Mouse (Mus musculus) forebrain, postnatal 0 days (tissue): ENCODE data around the gene Lpp. TPM values are rescaled to one million over a fixed set of nuclear protein-coding genes. Genes with fewer than 3 reads are reported as not detected.

Experiments used
- ATAC-seq: fragments of 200-750 bp; cut with Nextera tagmentation; 2 replicates; pipeline ENCODE4 v1.8.0; 2017; ENCODE audit warnings: mild to moderate bottlenecking, moderate library complexity
- DNase-seq: peaks from one replicate; pipeline ENCODE4 v3.0.0-alpha.2; 2015
- H3K27ac ChIP-seq: fragments of 300-500 bp; sonication (generic); 2 replicates; pipeline ENCODE4 v1.5.1; 2014; ENCODE audit warnings: low read depth, mild to moderate bottlenecking, antibody characterized with exemption, low read length, moderate library complexity, mixed read lengths
- H3K27me3 ChIP-seq: fragments of 300-500 bp; sonication (generic); 2 replicates; pipeline ENCODE4 v1.6.1; 2014; ENCODE audit warnings: mild to moderate bottlenecking, low read length, mixed read lengths; ENCODE audit not compliant: insufficient read depth
- H3K36me3 ChIP-seq: fragments of 300-500 bp; sonication (generic); 2 replicates; pipeline ENCODE4 v1.6.1; 2014; ENCODE audit warnings: mild to moderate bottlenecking, moderate library complexity; ENCODE audit not compliant: insufficient read depth
- H3K4me1 ChIP-seq: fragments of 300-500 bp; sonication (generic); 2 replicates; pipeline ENCODE4 v1.6.1; 2014; ENCODE audit warnings: antibody characterized with exemption; ENCODE audit not compliant: insufficient read depth
- H3K4me2 ChIP-seq: fragments of 300-500 bp; sonication (generic); 2 replicates; pipeline ENCODE4 v1.6.1; 2014; ENCODE audit warnings: low read depth, mild to moderate bottlenecking, moderate library complexity
- H3K4me3 ChIP-seq: fragments of 300-500 bp; sonication (generic); 2 replicates; pipeline ENCODE4 v1.5.1; 2014; ENCODE audit warnings: low read depth, low read length, mixed read lengths
- H3K9ac ChIP-seq: fragments of 300-500 bp; sonication (generic); 2 replicates; pipeline ENCODE4 v1.6.1; 2014; ENCODE audit warnings: mild to moderate bottlenecking
- H3K9me3 ChIP-seq: fragments of 300-500 bp; sonication (generic); 2 replicates; pipeline ENCODE4 v1.6.1; 2016; ENCODE audit warnings: low read length
- CTCF ChIP-seq: sonication (generic); IDR thresholded peaks from 2 replicates; pipeline ENCODE4 v1.5.1; 2016; ENCODE audit warnings: antibody characterized with exemption, control low read depth, low read depth
- WGBS: fragments of 180-500 bp; shearing (Covaris S2); extraction: QIAGEN DNeasy Blood & Tissue Kit; methylation state at CpG from one replicate; pipeline ENCODE4 v1.1.7; 2014; 5-methylcytosine and 5-hydroxymethylcytosine counted together
- polyA plus RNA-seq: library from polyadenylated mRNA; unstranded; fragments of >200 nt; fragmentation: Nextera tagmentation; extraction: Ambion mirVana; gene quantifications from 2 replicates; pipeline ENCODE4 v1.2.1, GENCODE M21; 2015
- total RNA-seq: library from RNA; depleted of rRNA; stranded (reverse); fragments of >200 nt; gene quantifications from 2 replicates; pipeline ENCODE4 v1.2.3, GENCODE M21; 2014

Gene Lpp
- total and polyA plus RNA-seq, 2 experiments from 2014 or later = 6.2 to 9.4 TPM

- Histone ChIP-seq H3K36me3 (no peaks in the 10 kb centered on the region), H3K9ac (no peak overlapping the region), H3K27me3 (no peaks in the 10 kb centered on the region), H3K27ac (no peak overlapping the region), H3K9me3 (no peaks in the 10 kb centered on the region), H3K4me3 (no peak overlapping the region), H3K4me1 (no peaks in the 10 kb centered on the region), H3K4me2 (no peak overlapping the region)
- 29% methylated on average over 6 of the region's 6 CpGs for WGBS
- TF ChIP-seq CTCF = no peak
- ATAC-seq (no peak), DNase-seq (no peak)
These were observed 550.4 kb downstream of the Lpp start for GRCm38 (mm10) chr16:24943486-24944261.

DNA sequence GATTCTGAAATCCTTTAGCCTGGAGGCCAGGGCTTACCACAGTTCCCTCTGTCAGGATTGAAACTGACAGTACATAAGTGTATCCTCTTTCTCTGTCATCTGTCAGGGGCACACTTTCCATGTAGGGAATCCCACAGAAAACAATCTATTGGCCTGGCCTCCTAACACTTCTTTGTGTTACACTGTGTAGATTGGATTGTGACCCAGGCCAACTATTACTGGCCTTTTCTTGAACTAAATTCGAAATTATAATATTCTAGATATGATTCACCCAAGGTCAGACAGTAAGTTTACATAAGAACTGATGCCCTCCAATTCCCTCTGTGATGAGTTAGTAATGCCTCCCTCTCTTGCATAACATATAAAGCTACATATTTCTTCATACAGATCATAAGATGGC is 553.0 kb downstream of the Lpp start:
- DNase-seq (no peak), ATAC-seq (no peak)
- Histone ChIP-seq H3K4me3 (no peak overlapping the region), H3K4me2 (no peak overlapping the region), H3K9ac (no peak overlapping the region), H3K9me3 (no peaks in the 10 kb centered on the region), H3K4me1 (peaks cover 2% of the 10 kb centered on the region; the same call in 1 of the 2 replicates), H3K27me3 (no peaks in the 10 kb centered on the region), H3K36me3 (no peaks in the 10 kb centered on the region), H3K27ac (no peak overlapping the region)
- 80% methylated on average over 1 of the region's 1 CpGs for WGBS
- TF ChIP-seq CTCF = no peak

- Histone ChIP-seq H3K9me3 (no peaks in the 10 kb centered on the region), H3K27ac (no peak overlapping the region), H3K27me3 (no peaks in the 10 kb centered on the region), H3K4me1 (peaks cover 2% of the 10 kb centered on the region), H3K4me3 (no peak overlapping the region), H3K4me2 (no peak overlapping the region), H3K36me3 (no peaks in the 10 kb centered on the region), H3K9ac (no peak overlapping the region)
- no peak for DNase-seq
- WGBS = 96% methylated on average over 1 of the region's 1 CpGs
- ATAC-seq = no peak
- TF ChIP-seq CTCF = no peak
These were observed 554.2 kb downstream of the Lpp start for GRCm38 (mm10) chr16:24947485-24947884.

- WGBS = 47% methylated on average over 3 of the region's 3 CpGs
- no peak for ATAC-seq
- H3K4me1 ChIP-seq = peaks cover 2% of the 10 kb centered on the region
These were observed 554.9 kb downstream of the Lpp start for GRCm38 (mm10) chr16:24948091-24948690.

GRCm38 (mm10) chr16:24949265-24949664 is 556.0 kb downstream of the Lpp start:
- WGBS = 84% methylated on average over 3 of the region's 3 CpGs
- Histone ChIP-seq H3K9ac (no peak overlapping the region), H3K9me3 (no peaks in the 10 kb centered on the region), H3K36me3 (no peaks in the 10 kb centered on the region), H3K4me1 (peaks cover 2% of the 10 kb centered on the region), H3K27ac (no peak overlapping the region), H3K4me2 (no peak overlapping the region), H3K4me3 (no peak overlapping the region), H3K27me3 (no peaks in the 10 kb centered on the region)
- DNase-seq = no peak
- no peak for ATAC-seq
- no peak for TF ChIP-seq CTCF

More at GRCm38 (mm10) chr16:24948091-24948690, 554.9 kb downstream of the Lpp start:
- no peak overlapping the region for H3K9ac ChIP-seq
- TF ChIP-seq CTCF = no peak
- no peak overlapping the region for H3K4me2 ChIP-seq
- H3K4me3 ChIP-seq = no peak overlapping the region
- no peak for DNase-seq
- H3K36me3 ChIP-seq = no peaks in the 10 kb centered on the region
- no peaks in the 10 kb centered on the region for H3K27me3 ChIP-seq
- H3K27ac ChIP-seq = no peak overlapping the region
- H3K9me3 ChIP-seq = no peaks in the 10 kb centered on the region

GRCm38 (mm10) chr16:24950112-24950743 is 556.9 kb downstream of the Lpp start:
- Histone ChIP-seq H3K27me3 (no peaks in the 10 kb centered on the region), H3K4me3 (no peak overlapping the region), H3K27ac (no peak overlapping the region), H3K4me2 (no peak overlapping the region), H3K4me1 (peaks cover 2% of the 10 kb centered on the region), H3K9ac (no peak overlapping the region), H3K36me3 (no peaks in the 10 kb centered on the region), H3K9me3 (no peaks in the 10 kb centered on the region)
- DNase-seq (no peak), ATAC-seq (no peak)
- TF ChIP-seq CTCF = no peak
- 51% methylated on average over 6 of the region's 6 CpGs for WGBS

- no peak for DNase-seq
- no peak for TF ChIP-seq CTCF
These were observed 558.6 kb downstream of the Lpp start for GRCm38 (mm10) chr16:24951909-24952308.

More at GRCm38 (mm10) chr16:24951909-24952308, 558.6 kb downstream of the Lpp start:
- peaks cover 2% of the 10 kb centered on the region for H3K4me1 ChIP-seq
- no peak overlapping the region for H3K4me2 ChIP-seq
- ATAC-seq = no peak
- WGBS = 67% methylated on average over 5 of the region's 5 CpGs
- H3K27ac ChIP-seq = no peak overlapping the region
- no peak overlapping the region for H3K9ac ChIP-seq
- H3K9me3 ChIP-seq = no peaks in the 10 kb centered on the region
- H3K4me3 ChIP-seq = no peak overlapping the region
- no peaks in the 10 kb centered on the region for H3K36me3 ChIP-seq
- H3K27me3 ChIP-seq = no peaks in the 10 kb centered on the region
